Comparison of ENCODE assay signal across 28 mouse cellular contexts in the genomic region with DNA sequence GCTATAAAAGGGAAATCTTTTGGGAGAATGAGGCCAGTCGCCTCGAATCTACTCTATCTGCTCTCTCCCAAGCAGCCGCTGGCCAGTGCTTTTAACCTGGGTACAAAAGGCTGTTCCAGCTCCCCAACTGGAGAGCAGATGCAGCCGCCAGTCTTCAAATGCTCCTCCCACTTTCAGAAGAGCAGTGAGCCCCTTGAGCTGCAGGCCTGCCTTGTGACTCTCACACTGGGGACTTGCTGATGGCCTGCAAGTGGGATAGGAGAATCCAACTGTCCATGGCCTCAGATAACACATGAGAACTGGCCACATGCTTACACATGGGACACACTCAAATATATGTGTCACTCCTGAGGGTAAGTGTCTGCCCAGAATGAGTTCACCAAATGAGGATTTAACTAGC. TPM values are rescaled to one million over a fixed set of nuclear protein-coding genes. Genes with fewer than 3 reads are reported as not detected.
DNase-seq lines count a peak whose midpoint lies in the region; ATAC-seq and TF ChIP-seq lines count a peak whose summit lies in the region.
"Had no signal": no experiment of that assay in that cellular context is flagged by ENCODE, and none has a peak within 500 bp of the region (broad histone marks: within the 10 kb centered on the region; RNA-seq: fewer than 3 reads in every experiment).

No protein-coding gene starts in this region.

- 0 out of 2 replicates have a peak overlapping the region, but pooled peaks have one; percentile 25 for H3K9ac ChIP-seq in heart, embryonic 13.5 days
- 0 out of 2 replicates have a peak overlapping the region, but pooled peaks have one; percentile 18 for H3K9ac ChIP-seq in kidney, embryonic 16.5 days (replicated peaks; ENCODE audit: low read length)
- H3K9ac ChIP-seq: hindbrain, embryonic 15.5 days; midbrain, embryonic 13.5 days; neural tube, embryonic 15.5 days; stomach, embryonic 15.5 days had no signal

- no peak for TF ChIP-seq POLR2A in small intestine, adult 2 months (IDR thresholded peaks at IDR 0.05; ENCODE audit: low read depth, low read length)

- no peak overlapping the region for H3K4me3 ChIP-seq in heart, embryonic 13.5 days
- no peak overlapping the region for H3K4me3 ChIP-seq in kidney, embryonic 16.5 days (ENCODE audit: low read length)
- H3K4me3 ChIP-seq in small intestine, adult 2 months (ENCODE audit: low read depth, low read length): no peak overlapping the region
- H3K4me3 ChIP-seq: erythroblast, embryonic 14.5 days; hindbrain, embryonic 15.5 days; midbrain, embryonic 13.5 days; myocyte; neural tube, embryonic 15.5 days; stomach, embryonic 15.5 days had no signal

- no peak for DNase-seq in heart, postnatal 36 days
- no peak for DNase-seq in kidney, adult 8-10 months
- DNase-seq in testis, postnatal 10 days (ENCODE audit: low spot score): peak; percentile 39
- DNase-seq in testis, postnatal 14 days (ENCODE audit: low spot score): no peak
- no peak for DNase-seq in left cerebral cortex, postnatal 36 days (ENCODE audit: low spot score in 2 of 2)
- DNase-seq: adrenal gland, postnatal 14 days; B cell, adult 2 months; cerebellum, adult 11-12 months; lung, adult 2 months; right cerebral cortex, adult 18-20 months; thymus, postnatal 25 days had no signal

- H3K4me2 ChIP-seq in heart, embryonic 13.5 days: no peak overlapping the region
- H3K4me2 ChIP-seq in kidney, embryonic 16.5 days (replicated peaks; ENCODE audit: low read depth, low read length): no peak overlapping the region
- H3K4me2 ChIP-seq: hindbrain, embryonic 15.5 days; midbrain, embryonic 13.5 days; neural tube, embryonic 15.5 days; stomach, embryonic 15.5 days had no signal

- ATAC-seq in heart, embryonic 13.5 days (ENCODE audit: extremely low read depth, insufficient number of reproducible peaks, low FRiP score, low TSS enrichment): no peak
- ATAC-seq in kidney, embryonic 16.5 days (ENCODE audit: low FRiP score, low TSS enrichment): no peak
- ATAC-seq: activated CD4-positive, CD25-positive, alpha-beta regulatory T cell, adult 4 months; forebrain, embryonic 14.5 days; midbrain, embryonic 13.5 days; Patski had no signal

- WGBS in heart, embryonic 13.5 days: 48% methylated on average over 4 of the region's 4 CpGs
- 53% methylated on average over 4 of the region's 4 CpGs for WGBS in kidney, embryonic 16.5 days
- WGBS in small intestine, adult 2 months: 22% methylated on average over 4 of the region's 4 CpGs

- H3K4me1 ChIP-seq in heart, embryonic 13.5 days: peaks cover 23% of the 10 kb centered on the region
- H3K4me1 ChIP-seq in kidney, embryonic 16.5 days (ENCODE audit: insufficient read depth, low read length): no peaks in the 10 kb centered on the region
- peaks cover 43% of the 10 kb centered on the region for H3K4me1 ChIP-seq in small intestine, adult 2 months (ENCODE audit: control insufficient read depth, insufficient read depth, insufficient read length, low read length)
- H3K4me1 ChIP-seq: hindbrain, embryonic 15.5 days; midbrain, embryonic 13.5 days; neural tube, embryonic 15.5 days; stomach, embryonic 15.5 days had no signal

- H3K27me3 ChIP-seq in heart, embryonic 13.5 days (replicated peaks): no peaks in the 10 kb centered on the region; the same call in 1 of the 2 replicates
- no peaks in the 10 kb centered on the region for H3K27me3 ChIP-seq in kidney, embryonic 16.5 days (ENCODE audit: insufficient read depth, low read length)
- no peaks in the 10 kb centered on the region for H3K27me3 ChIP-seq in small intestine, adult 2 months (ENCODE audit: control insufficient read depth, insufficient read depth, low read length)
- H3K27me3 ChIP-seq: hindbrain, embryonic 15.5 days; midbrain, embryonic 13.5 days; neural tube, embryonic 15.5 days; Patski; stomach, embryonic 15.5 days had no signal

- H3K36me3 ChIP-seq in heart, embryonic 13.5 days: no peaks in the 10 kb centered on the region
- no peaks in the 10 kb centered on the region for H3K36me3 ChIP-seq in kidney, embryonic 16.5 days (ENCODE audit: insufficient read depth, low read length)
- no peaks in the 10 kb centered on the region for H3K36me3 ChIP-seq in small intestine, adult 2 months (ENCODE audit: control insufficient read depth, insufficient read depth, low read length)
- H3K36me3 ChIP-seq: hindbrain, embryonic 15.5 days; midbrain, embryonic 13.5 days; neural tube, embryonic 15.5 days; stomach, embryonic 15.5 days had no signal

- peak overlapping the region; percentile 36; the same call in 1 of the 2 replicates for H3K27ac ChIP-seq in heart, embryonic 13.5 days (replicated peaks)
- no peak overlapping the region for H3K27ac ChIP-seq in kidney, embryonic 16.5 days (ENCODE audit: low read length)
- peak overlapping the region; percentile 80 for H3K27ac ChIP-seq in small intestine, adult 2 months (ENCODE audit: insufficient read depth, low read depth, low read length)
- H3K27ac ChIP-seq: hindbrain, embryonic 15.5 days; macrophage; midbrain, embryonic 13.5 days; neural tube, embryonic 15.5 days; stomach, embryonic 15.5 days had no signal

- no peaks in the 10 kb centered on the region for H3K9me3 ChIP-seq in heart, embryonic 13.5 days
- no peaks in the 10 kb centered on the region for H3K9me3 ChIP-seq in kidney, embryonic 16.5 days (ENCODE audit: low read length)
- H3K9me3 ChIP-seq: hindbrain, embryonic 15.5 days; midbrain, embryonic 13.5 days; neural tube, embryonic 15.5 days; stomach, embryonic 15.5 days had no signal

- TF ChIP-seq CTCF in small intestine, adult 2 months (IDR thresholded peaks at IDR 0.05; ENCODE audit: extremely low read depth, insufficient read length, insufficient replicate concordance, low read depth, low read length): no peak

- intact Hi-C loops in heart, postnatal 36 days (cut with DNase I): loop anchor here (1.0 kb wide), 1 partner anchor 15 kb away; no protein-coding TSS in a partner anchor
- intact Hi-C loops in left cerebral cortex, postnatal 36 days (cut with DNase I): no loop called here

RNA-seq across cellular contexts. Expression of a gene that starts 2.6 kb away (rescaled TPM):
- polyA plus RNA-seq in heart, embryonic 13.5 days (2015; fragmentation: Nextera tagmentation; extraction: Ambion mirVana): 0.29 and 0.61 TPM in 2 replicates
- not detected for total RNA-seq in heart, postnatal 36 days (2021)
- 0.36 and 0.49 TPM in 2 replicates for polyA plus RNA-seq in kidney, embryonic 16.5 days (2015; fragmentation: Nextera tagmentation; extraction: Ambion mirVana)
- 11.8 and 15.0 TPM in 2 replicates for polyA plus RNA-seq in small intestine, adult 2 months (2012; rRNA removed)
- not detected for total RNA-seq in left cerebral cortex, postnatal 36 days (2021)
- total RNA-seq: layer of hippocampus, postnatal 25 days; left cerebral cortex, postnatal 14 days had no signal
- polyA plus RNA-seq: embryonic facial prominence, embryonic 11.5 days; forebrain, embryonic 14.5 days; hindbrain, embryonic 15.5 days; macrophage; midbrain, embryonic 13.5 days; neural tube, embryonic 15.5 days; Patski had no signal

RNA-seq across cellular contexts. Expression of a gene that starts 10.9 kb away (rescaled TPM):
- 5.1 and 5.9 TPM in 2 replicates for polyA plus RNA-seq in heart, embryonic 13.5 days (2015; fragmentation: Nextera tagmentation; extraction: Ambion mirVana)
- 100 to 1,000 TPM; 120 to 124 TPM for total RNA-seq in heart, postnatal 36 days (2021)
- 2.5 and 9.6 TPM in 2 replicates for polyA plus RNA-seq in kidney, embryonic 16.5 days (2015; fragmentation: Nextera tagmentation; extraction: Ambion mirVana)
- polyA plus RNA-seq in small intestine, adult 2 months (2012; rRNA removed): 231 and 289 TPM in 2 replicates
- total RNA-seq in left cerebral cortex, postnatal 36 days (2021): 10 to 100 TPM; 33.9 to 45.2 TPM
- polyA plus RNA-seq: erythroblast, embryonic 14.5 days; macrophage had no signal

RNA-seq across cellular contexts. Expression of a gene that starts 18.9 kb away (rescaled TPM):
- polyA plus RNA-seq in heart, embryonic 13.5 days (2015; fragmentation: Nextera tagmentation; extraction: Ambion mirVana): 380 and 421 TPM in 2 replicates
- total RNA-seq in heart, postnatal 36 days (2021): 100 to 1,000 TPM; 339 to 350 TPM
- 526 and 535 TPM in 2 replicates for polyA plus RNA-seq in kidney, embryonic 16.5 days (2015; fragmentation: Nextera tagmentation; extraction: Ambion mirVana)
- 798 and 1,214 TPM in 2 replicates for polyA plus RNA-seq in small intestine, adult 2 months (2012; rRNA removed)
- total RNA-seq in left cerebral cortex, postnatal 36 days (2021): 100 to 1,000 TPM; 301 to 332 TPM

RNA-seq across cellular contexts. Expression of a gene that starts 24.7 kb away (rescaled TPM):
- polyA plus RNA-seq in heart, embryonic 13.5 days (2015; fragmentation: Nextera tagmentation; extraction: Ambion mirVana): not detected in 2 replicates
- total RNA-seq in heart, postnatal 36 days (2021): not detected
- polyA plus RNA-seq in kidney, embryonic 16.5 days (2015; fragmentation: Nextera tagmentation; extraction: Ambion mirVana): 0.21 and 0.96 TPM in 2 replicates
- polyA plus RNA-seq in small intestine, adult 2 months (2012; rRNA removed): 24.8 TPM in 1 of 2 replicates, not detected in the other
- not detected for total RNA-seq in left cerebral cortex, postnatal 36 days (2021)
- total RNA-seq: adrenal gland, postnatal 14 days; layer of hippocampus, postnatal 25 days; left cerebral cortex, postnatal 14 days had no signal
- polyA plus RNA-seq: activated CD4-positive, CD25-positive, alpha-beta regulatory T cell, adult 4 months; embryonic facial prominence, embryonic 11.5 days; erythroblast, embryonic 14.5 days; forebrain, embryonic 14.5 days; gonadal fat pad, adult 2 months; hindbrain, embryonic 15.5 days; macrophage; midbrain, embryonic 13.5 days; myocyte; neural tube, embryonic 15.5 days; Patski had no signal

RNA-seq across cellular contexts. Expression of a gene that starts 40.3 kb away (rescaled TPM):
- polyA plus RNA-seq in heart, embryonic 13.5 days (2015; fragmentation: Nextera tagmentation; extraction: Ambion mirVana): 64.5 and 64.9 TPM in 2 replicates
- 10 to 100 TPM; 35.3 to 39.1 TPM for total RNA-seq in heart, postnatal 36 days (2021)
- 135 and 138 TPM in 2 replicates for polyA plus RNA-seq in kidney, embryonic 16.5 days (2015; fragmentation: Nextera tagmentation; extraction: Ambion mirVana)
- 186 and 366 TPM in 2 replicates for polyA plus RNA-seq in small intestine, adult 2 months (2012; rRNA removed)
- total RNA-seq in left cerebral cortex, postnatal 36 days (2021): 10 to 100 TPM; 28.8 to 34.1 TPM

Comparison
In these comparisons a context has a peak if more than half of its experiments do, and no peak if none do; other contexts are left out.
1. RNA of a gene that starts 10.9 kb away (polyA plus RNA-seq): 231 to 289 TPM in small intestine, adult 2 months; 5.1 to 5.9 TPM in heart, embryonic 13.5 days and 2.5 to 9.6 TPM in kidney, embryonic 16.5 days; every median in the first group is over 10 times any median in the second.